Mouse (Mus musculus) intestine, embryonic 16.5 days (tissue): Measurements from ENCODE around the gene Ift46. TPM values are rescaled to one million over a fixed set of nuclear protein-coding genes. Genes with fewer than 3 reads are reported as not detected.

ENCODE experiments used
- ATAC-seq: fragments of 200-750 bp; cut with Nextera tagmentation; 2 replicates; pipeline ENCODE4 v1.8.0; 2017; ENCODE audit warnings: moderate TSS enrichment, moderate library complexity
- H3K27ac ChIP-seq: fragments of 300-500 bp; sonication (generic); 2 replicates; pipeline ENCODE4 v1.5.1; 2014; ENCODE audit warnings: mild to moderate bottlenecking, low read length
- H3K27me3 ChIP-seq: fragments of 300-500 bp; sonication (generic); replicated peaks from 2 replicates; pipeline ENCODE4 v1.6.1; 2014; ENCODE audit warnings: low read length, control low read depth, mixed read lengths; ENCODE audit not compliant: control insufficient read depth, insufficient read depth
- H3K36me3 ChIP-seq: fragments of 300-500 bp; sonication (generic); 2 replicates; pipeline ENCODE4 v1.6.1; 2014; ENCODE audit warnings: low read length, control low read depth; ENCODE audit not compliant: control insufficient read depth, insufficient read depth
- H3K4me1 ChIP-seq: fragments of 300-500 bp; sonication (generic); 2 replicates; pipeline ENCODE4 v1.6.1; 2014; ENCODE audit warnings: low read length, control low read depth, mixed read lengths; ENCODE audit not compliant: control insufficient read depth, insufficient read depth
- H3K4me2 ChIP-seq: fragments of 300-500 bp; sonication (generic); 2 replicates; pipeline ENCODE4 v1.6.1; 2014; ENCODE audit warnings: low read depth, low read length, control low read depth
- H3K4me3 ChIP-seq: fragments of 300-500 bp; sonication (generic); 2 replicates; pipeline ENCODE4 v1.5.1; 2014; ENCODE audit warnings: mild to moderate bottlenecking, low read length
- H3K9ac ChIP-seq: fragments of 300-500 bp; sonication (generic); 2 replicates; pipeline ENCODE4 v1.6.1; 2014; ENCODE audit warnings: low read depth, low read length
- H3K9me3 ChIP-seq: fragments of 300-500 bp; sonication (generic); 2 replicates; pipeline ENCODE4 v1.6.1; 2016; ENCODE audit warnings: low read length, control low read depth; ENCODE audit not compliant: control insufficient read depth
- WGBS: fragments of 180-500 bp; shearing (Covaris S2); extraction: QIAGEN DNeasy Blood & Tissue Kit; methylation state at CpG from one replicate; pipeline ENCODE4 v1.1.7; 2014; 5-methylcytosine and 5-hydroxymethylcytosine counted together
- polyA plus RNA-seq: library from polyadenylated mRNA; unstranded; fragments of >200 nt; fragmentation: Nextera tagmentation; extraction: Ambion mirVana; gene quantifications from 2 replicates; pipeline ENCODE4 v1.2.1, GENCODE M21; 2015

Gene Ift46
- polyA plus RNA-seq = 68.1 and 71.4 TPM in 2 replicates

- no peaks in the 10 kb centered on the region for H3K9me3 ChIP-seq
- no peaks in the 10 kb centered on the region for H3K27me3 ChIP-seq
- H3K9ac ChIP-seq = peak within 1 kb of the TSS; percentile 95
- H3K27ac ChIP-seq = peak within 1 kb of the TSS; percentile 96
- no peaks in the 10 kb centered on the region for H3K36me3 ChIP-seq
- H3K4me2 ChIP-seq = peak within 1 kb of the TSS; percentile 56
- peaks cover 19% of the 10 kb centered on the region for H3K4me1 ChIP-seq
- ATAC-seq = peak; percentile 90
- under 1% methylated on average over 82 of the region's 82 CpGs for WGBS
- H3K4me3 ChIP-seq = peak within 1 kb of the TSS; percentile 94
Observed at GRCm38 (mm10) chr9:44767101-44768028, at the start of gene Ift46, which contains the start of gene Arcn1. Ift46 (plus strand) TSS chr9:44767908. Arcn1 (minus strand) TSS chr9:44767845.

- H3K27ac ChIP-seq = no peak overlapping the region
- H3K27me3 ChIP-seq = no peaks in the 10 kb centered on the region
- 86% methylated on average over 12 of the region's 12 CpGs for WGBS
- H3K4me2 ChIP-seq = no peak overlapping the region
- ATAC-seq = no peak
- H3K36me3 ChIP-seq = no peaks in the 10 kb centered on the region
- H3K9me3 ChIP-seq = no peaks in the 10 kb centered on the region
- H3K4me1 ChIP-seq = peaks cover 19% of the 10 kb centered on the region
- H3K9ac ChIP-seq = no peak overlapping the region
- H3K4me3 ChIP-seq = no peak overlapping the region
Observed at GRCm38 (mm10) chr9:44718937-44719631, 48.6 kb upstream of the Ift46 start.

DNA sequence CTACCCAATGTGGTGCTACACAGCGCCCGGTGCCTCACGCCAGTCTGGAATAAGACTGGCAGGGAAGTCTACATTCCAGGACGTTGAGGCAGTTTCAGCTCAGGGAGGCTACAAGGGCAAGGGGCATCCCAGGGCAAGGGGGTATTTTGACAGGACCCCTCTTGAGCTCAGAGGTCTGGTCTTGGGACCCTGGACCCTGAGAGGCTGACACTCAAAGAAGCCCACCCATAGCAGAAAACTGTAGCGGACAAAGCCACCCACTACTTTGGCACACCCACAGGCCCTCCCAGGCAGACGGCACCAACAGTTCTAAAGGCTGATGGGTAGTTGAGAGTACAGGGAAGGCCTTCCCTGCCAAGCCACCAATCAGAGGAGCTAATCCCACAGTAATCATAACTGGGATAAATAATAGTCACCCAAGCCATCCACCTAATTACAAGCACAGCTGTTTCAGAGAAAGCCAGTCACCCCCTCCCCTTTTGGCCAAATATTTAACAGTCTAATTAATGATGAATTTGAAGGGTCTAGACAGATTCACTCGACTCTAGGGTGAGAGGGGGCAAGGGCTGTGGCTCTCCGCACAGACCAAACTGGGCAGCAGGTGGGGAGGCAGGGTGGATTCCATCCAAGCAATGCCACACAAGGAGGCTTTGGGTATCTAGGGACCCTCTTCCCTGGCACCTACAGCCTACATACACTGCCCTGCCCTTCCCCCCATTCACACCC lies 47.9 kb upstream of the Ift46 start:
- ATAC-seq = no peak
- Histone ChIP-seq H3K36me3 (no peaks in the 10 kb centered on the region), H3K27ac (no peak overlapping the region), H3K4me2 (peak overlapping the region; percentile 96; the same call in 1 of the 2 replicates), H3K9ac (peak overlapping the region; percentile 76; the same call in 1 of the 2 replicates), H3K9me3 (no peaks in the 10 kb centered on the region), H3K4me1 (peaks cover 25% of the 10 kb centered on the region), H3K27me3 (no peaks in the 10 kb centered on the region), H3K4me3 (peak overlapping the region; percentile 65; the same call in 1 of the 2 replicates)
- WGBS = 73% methylated on average over 8 of the region's 8 CpGs

- H3K27me3 ChIP-seq = no peaks in the 10 kb centered on the region
- no peaks in the 10 kb centered on the region for H3K9me3 ChIP-seq
- peak overlapping the region; percentile 65 for H3K4me3 ChIP-seq
- H3K4me1 ChIP-seq = peaks cover 26% of the 10 kb centered on the region
- H3K36me3 ChIP-seq = no peaks in the 10 kb centered on the region
- peak; percentile 10 for ATAC-seq
- H3K4me2 ChIP-seq = peak overlapping the region; percentile 96
- H3K9ac ChIP-seq = peak overlapping the region; percentile 76
- H3K27ac ChIP-seq = no peak overlapping the region; the same call in 1 of the 2 replicates
- 15% methylated on average over 9 of the region's 9 CpGs for WGBS
Observed at GRCm38 (mm10) chr9:44720358-44721153, 47.2 kb upstream of the Ift46 start.

DNA sequence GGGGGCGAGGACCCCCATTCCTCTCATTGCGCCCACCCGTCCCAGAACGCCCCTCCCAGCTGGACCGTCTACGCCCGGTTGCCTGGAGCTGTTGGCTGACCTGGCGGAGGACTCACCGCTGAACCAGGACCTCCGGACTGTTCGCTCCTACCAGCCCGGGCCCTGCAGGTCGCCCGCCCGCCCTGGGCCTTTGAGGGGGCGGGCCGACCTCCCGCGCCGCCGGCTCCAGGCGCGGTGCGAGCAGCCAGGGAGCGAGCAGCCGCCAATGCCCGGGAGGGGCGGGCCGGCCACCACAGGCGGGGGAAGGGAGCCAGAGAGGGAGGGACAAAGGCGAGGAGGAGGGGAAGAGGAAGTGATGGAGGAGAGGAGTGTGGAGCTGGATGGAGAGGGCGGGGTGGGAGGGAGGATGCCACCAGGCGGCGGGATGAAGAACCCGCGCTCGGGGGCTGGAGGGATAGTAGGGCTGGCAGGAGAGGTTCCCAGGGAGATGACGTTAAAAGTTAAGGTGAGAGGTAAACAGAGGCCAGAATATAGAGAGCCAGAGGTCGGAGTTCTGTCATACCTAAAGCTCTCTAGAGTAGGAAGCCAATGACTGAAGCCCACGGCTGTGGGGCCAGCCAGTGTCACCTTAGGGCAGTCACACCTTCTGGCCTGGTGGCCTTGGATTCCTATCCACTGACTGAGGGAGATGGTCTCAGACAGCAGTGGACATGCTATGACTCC lies 46.4 kb upstream of the Ift46 start:
- Histone ChIP-seq H3K27ac (peak overlapping the region; percentile 0; the same call in 1 of the 2 replicates), H3K9ac (peak overlapping the region; percentile 76), H3K9me3 (no peaks in the 10 kb centered on the region), H3K4me3 (peak overlapping the region; percentile 65), H3K4me2 (peak overlapping the region; percentile 96), H3K36me3 (no peaks in the 10 kb centered on the region), H3K4me1 (peaks cover 26% of the 10 kb centered on the region), H3K27me3 (no peaks in the 10 kb centered on the region)
- 2% methylated on average over 40 of the region's 40 CpGs for WGBS
- peak; percentile 87 for ATAC-seq

GRCm38 (mm10) chr9:44721877-44722186 lies 45.9 kb upstream of the Ift46 start:
- H3K9ac ChIP-seq = peak overlapping the region; percentile 43; the same call in 1 of the 2 replicates
- peak overlapping the region; percentile 0; the same call in 1 of the 2 replicates for H3K27ac ChIP-seq
- H3K4me2 ChIP-seq = peak overlapping the region; percentile 96; the same call in 1 of the 2 replicates
- peak overlapping the region; percentile 65 for H3K4me3 ChIP-seq
- peaks cover 28% of the 10 kb centered on the region for H3K4me1 ChIP-seq
- no peaks in the 10 kb centered on the region for H3K9me3 ChIP-seq
- no peaks in the 10 kb centered on the region for H3K27me3 ChIP-seq
- 76% methylated on average over 3 of the region's 3 CpGs for WGBS
- H3K36me3 ChIP-seq = no peaks in the 10 kb centered on the region
- no peak for ATAC-seq

DNA sequence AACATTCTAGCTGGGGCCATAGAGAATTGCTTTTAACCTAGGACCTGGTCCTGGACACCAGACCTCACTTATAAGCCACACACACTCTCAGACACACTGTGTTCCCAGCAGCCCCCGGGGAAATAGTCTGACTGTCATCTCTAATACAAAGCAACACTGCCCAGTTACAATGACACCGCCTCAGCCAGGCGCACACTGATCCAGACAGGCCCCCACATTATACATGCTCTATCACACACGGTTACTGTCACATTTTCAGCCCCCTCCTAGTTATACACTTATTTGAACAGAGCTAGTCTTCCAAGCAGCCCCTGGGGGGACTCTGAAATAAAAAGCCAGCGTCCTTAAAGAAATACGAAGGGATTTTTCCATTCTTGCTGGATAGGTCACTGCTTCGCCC lies 45.1 kb upstream of the Ift46 start:
- WGBS = 67% methylated on average over 7 of the region's 7 CpGs
- H3K9me3 ChIP-seq = no peaks in the 10 kb centered on the region
- no peak overlapping the region; the same call in 1 of the 2 replicates for H3K27ac ChIP-seq
- no peak overlapping the region for H3K9ac ChIP-seq
- H3K36me3 ChIP-seq = no peaks in the 10 kb centered on the region
- no peak overlapping the region for H3K4me3 ChIP-seq
- ATAC-seq = no peak
- no peak overlapping the region for H3K4me2 ChIP-seq
- H3K27me3 ChIP-seq = no peaks in the 10 kb centered on the region
- peaks cover 33% of the 10 kb centered on the region for H3K4me1 ChIP-seq

- H3K27me3 ChIP-seq = no peaks in the 10 kb centered on the region
- H3K27ac ChIP-seq = peak overlapping the region; percentile 61
- no peak overlapping the region for H3K4me2 ChIP-seq
- peak overlapping the region; percentile 33; the same call in 1 of the 2 replicates for H3K9ac ChIP-seq
- WGBS = 46% methylated on average over 7 of the region's 7 CpGs
- no peaks in the 10 kb centered on the region for H3K36me3 ChIP-seq
- no peak for ATAC-seq
- no peak overlapping the region for H3K4me3 ChIP-seq
- no peaks in the 10 kb centered on the region for H3K9me3 ChIP-seq
- peaks cover 33% of the 10 kb centered on the region for H3K4me1 ChIP-seq
Observed at GRCm38 (mm10) chr9:44723008-44723407, 44.7 kb upstream of the Ift46 start.
